Comparison of ENCODE assay signal across 8 mouse cellular contexts in the genomic region with DNA sequence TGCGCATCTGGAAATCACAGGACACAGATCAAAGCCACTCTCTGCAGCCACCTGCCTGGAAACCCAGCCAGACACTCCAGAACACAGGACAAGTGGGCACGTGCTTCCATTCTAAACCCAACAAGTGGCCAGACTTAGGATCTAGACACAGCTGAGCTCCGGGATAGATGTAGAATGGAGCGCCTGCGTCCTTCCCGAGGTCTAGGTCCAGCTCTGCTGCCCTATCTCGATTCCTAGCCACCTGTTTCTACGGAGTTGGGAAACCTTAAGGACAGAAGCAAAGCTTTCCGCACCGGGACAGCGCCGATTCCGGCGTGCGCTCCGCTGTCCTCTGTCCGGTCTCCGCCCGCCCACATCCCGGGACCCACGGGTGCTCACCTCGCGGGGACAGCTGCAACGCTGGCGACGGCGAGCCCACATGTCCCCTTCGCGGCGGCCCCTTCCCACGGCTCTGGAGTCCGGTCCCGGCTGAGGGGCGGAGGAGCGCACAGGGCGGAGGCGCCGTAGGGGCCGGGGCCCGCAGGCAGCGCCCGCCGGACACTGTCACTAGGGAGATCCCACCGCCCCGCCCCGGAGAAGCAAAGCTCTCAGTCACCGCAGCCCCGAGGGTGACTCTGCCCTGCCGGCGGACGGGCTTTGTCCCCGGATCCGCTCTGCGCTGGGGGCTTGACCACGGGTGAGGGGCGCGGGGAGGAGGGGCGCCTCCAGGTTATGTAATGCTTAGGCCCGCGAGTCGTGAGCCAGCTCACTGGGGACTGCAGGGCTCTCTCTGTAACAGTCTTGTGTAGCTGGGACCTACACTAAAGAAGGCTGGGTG. TPM values are rescaled to one million over a fixed set of nuclear protein-coding genes. Genes with fewer than 3 reads are reported as not detected.
A peak's percentile ranks its signal among the peaks of the same experiment; 100 is the strongest.
DNase-seq lines count a peak whose midpoint lies in the region; ATAC-seq and TF ChIP-seq lines count a peak whose summit lies in the region.

A gene (minus strand): TSS at position 602 of the 817 bp plus-strand sequence.

- peak within 1 kb of the TSS; percentile 100 for H3K4me2 ChIP-seq in hindbrain, postnatal 0 days (ENCODE audit: low read depth, low read length)
- H3K4me2 ChIP-seq in midbrain, embryonic 16.5 days (ENCODE audit: low read length), result peak within 1 kb of the TSS; percentile 99

- intact Hi-C loops in gastrocnemius, postnatal 14 days (cut with DNase I; ENCODE audit: low total_unique reads), result no loop called here

- no peak for TF ChIP-seq POLR2A in bone marrow macrophage, adult 2 months (IDR thresholded peaks at IDR 0.05; ENCODE audit: borderline replicate concordance, low read depth, low read length)
- TF ChIP-seq POLR2A in liver, adult 2 months (IDR thresholded peaks at IDR 0.05; ENCODE audit: extremely low read depth, insufficient read depth, low read length), result peak; percentile 46; the same call in 1 of the 2 replicates

- peak; percentile 37 for DNase-seq in gastrocnemius, postnatal 14 days
- DNase-seq in hindbrain, postnatal 0 days (ENCODE audit: low spot score), result peak; percentile 30
- DNase-seq in liver, adult 2 months (ENCODE audit: extremely low read depth, low read depth, low spot score), result peak; percentile 92
- peak; percentile 63 for DNase-seq in yolk sac, embryonic 10.5 days (ENCODE audit: low spot score)

- no peak for TF ChIP-seq CTCF in bone marrow macrophage, adult 2 months (IDR thresholded peaks at IDR 0.05; ENCODE audit: low read depth, low read length)
- no peak for TF ChIP-seq CTCF in hindbrain, postnatal 0 days (IDR thresholded peaks at IDR 0.05; ENCODE audit: low read depth)
- no peak for TF ChIP-seq CTCF in liver, adult 2 months (IDR thresholded peaks at IDR 0.05; ENCODE audit: low read depth, low read length)

- H3K27me3 ChIP-seq in erythroblast, embryonic 14.5 days (ENCODE audit: control insufficient read depth), result peaks cover 18% of the 10 kb centered on the region
- peaks cover 6% of the 10 kb centered on the region; the same call in 1 of the 2 replicates for H3K27me3 ChIP-seq in hindbrain, postnatal 0 days (ENCODE audit: insufficient read depth, low read length)
- no peaks in the 10 kb centered on the region for H3K27me3 ChIP-seq in liver, adult 2 months (ENCODE audit: control insufficient read depth, insufficient read depth, low read length)
- H3K27me3 ChIP-seq in midbrain, embryonic 16.5 days (ENCODE audit: control insufficient read depth, insufficient read depth, low read depth, low read length), result no peaks in the 10 kb centered on the region

- H3K27ac ChIP-seq in bone marrow macrophage, adult 2 months (ENCODE audit: insufficient read depth, low read depth, low read length), result no peak within 1 kb of the TSS
- H3K27ac ChIP-seq in hindbrain, postnatal 0 days, result peak within 1 kb of the TSS; percentile 48; the same call in 1 of the 2 replicates
- peak within 1 kb of the TSS; percentile 88 for H3K27ac ChIP-seq in liver, adult 2 months (replicated peaks; ENCODE audit: insufficient read depth, low read depth, low read length)
- H3K27ac ChIP-seq in midbrain, embryonic 16.5 days (ENCODE audit: low read length), result no peak within 1 kb of the TSS

- H3K4me1 ChIP-seq in erythroblast, embryonic 14.5 days (ENCODE audit: control insufficient read depth), result no peaks in the 10 kb centered on the region
- H3K4me1 ChIP-seq in bone marrow macrophage, adult 2 months (ENCODE audit: control insufficient read depth, insufficient read depth, low read length), result no peaks in the 10 kb centered on the region
- 0 out of 2 replicates have a peak, but pooled peaks cover 5% of the 10 kb centered on the region for H3K4me1 ChIP-seq in hindbrain, postnatal 0 days (ENCODE audit: insufficient read depth, low read length)
- peaks cover 9% of the 10 kb centered on the region; the same call in 1 of the 2 replicates for H3K4me1 ChIP-seq in liver, adult 2 months (ENCODE audit: control insufficient read depth, insufficient read depth, low read length)
- peaks cover 8% of the 10 kb centered on the region; the same call in 1 of the 2 replicates for H3K4me1 ChIP-seq in midbrain, embryonic 16.5 days (ENCODE audit: control insufficient read depth, insufficient read depth, low read length)

- peak within 1 kb of the TSS; percentile 45 for H3K9ac ChIP-seq in hindbrain, postnatal 0 days (replicated peaks; ENCODE audit: low read length)
- H3K9ac ChIP-seq in liver, adult 2 months (ENCODE audit: low read depth, low read length), result peak within 1 kb of the TSS; percentile 98
- peak within 1 kb of the TSS; percentile 68 for H3K9ac ChIP-seq in midbrain, embryonic 16.5 days (ENCODE audit: low read depth, low read length)

- H3K4me3 ChIP-seq in erythroblast, embryonic 14.5 days (replicated peaks), result peak within 1 kb of the TSS; percentile 54
- H3K4me3 ChIP-seq in bone marrow macrophage, adult 2 months (ENCODE audit: insufficient read depth, low read length), result peak within 1 kb of the TSS; percentile 69
- H3K4me3 ChIP-seq in hindbrain, postnatal 0 days (ENCODE audit: low read length), result peak within 1 kb of the TSS; percentile 65
- peak within 1 kb of the TSS; percentile 76 for H3K4me3 ChIP-seq in liver, adult 2 months (ENCODE audit: insufficient read depth, low read depth, low read length)
- peak within 1 kb of the TSS; percentile 67 for H3K4me3 ChIP-seq in midbrain, embryonic 16.5 days (ENCODE audit: low read depth, low read length)

- no peaks in the 10 kb centered on the region for H3K36me3 ChIP-seq in erythroblast, embryonic 14.5 days (ENCODE audit: control insufficient read depth)
- no peaks in the 10 kb centered on the region for H3K36me3 ChIP-seq in hindbrain, postnatal 0 days (ENCODE audit: insufficient read depth, low read length)
- H3K36me3 ChIP-seq in liver, adult 2 months (ENCODE audit: control insufficient read depth, insufficient read depth, low read length), result no peaks in the 10 kb centered on the region
- no peaks in the 10 kb centered on the region for H3K36me3 ChIP-seq in midbrain, embryonic 16.5 days (ENCODE audit: control insufficient read depth, insufficient read depth, low read length)

- ATAC-seq in erythroblast, adult 5-6 weeks (replicated peaks; ENCODE audit: low FRiP score, poor library complexity, severe bottlenecking), result no peak
- ATAC-seq in hindbrain, postnatal 0 days, result peak; percentile 80
- peak; percentile 85 for ATAC-seq in midbrain, embryonic 16.5 days

- no peaks in the 10 kb centered on the region for H3K9me3 ChIP-seq in erythroblast, embryonic 14.5 days (ENCODE audit: control insufficient read depth, low read length)
- H3K9me3 ChIP-seq in hindbrain, postnatal 0 days (ENCODE audit: low read length), result no peaks in the 10 kb centered on the region
- no peaks in the 10 kb centered on the region for H3K9me3 ChIP-seq in midbrain, embryonic 16.5 days (replicated peaks; ENCODE audit: control insufficient read depth, low read length, poor library complexity, severe bottlenecking)

- under 1% methylated on average over 61 of the region's 61 CpGs for WGBS in hindbrain, postnatal 0 days
- WGBS in liver, adult 2 months, result under 1% methylated on average over 61 of the region's 61 CpGs
- WGBS in midbrain, embryonic 16.5 days, result 1% methylated on average over 58 of the region's 61 CpGs

- H3K79me2 ChIP-seq in liver, adult 2 months (ENCODE audit: control insufficient read depth, insufficient read depth, low read length), result peaks cover 8% of the 10 kb centered on the region; the same call in 1 of the 2 replicates

RNA-seq across cellular contexts. Expression of the gene that starts here (rescaled TPM):
- polyA plus RNA-seq in erythroblast, embryonic 14.5 days (2012), result not detected in 2 replicates
- not detected in 2 replicates for total RNA-seq in erythroblast, adult 5-6 weeks (2015; ENCODE audit: low replicate concordance)
- total RNA-seq in erythroblast, adult 5-6 weeks (2017; ENCODE audit: low replicate concordance), result not detected in 2 replicates
- 0.27 TPM in 1 of 2 replicates, not detected in the other for polyA plus RNA-seq in bone marrow macrophage, adult 2 months (2012; ENCODE audit: insufficient read depth, insufficient read length, missing spikeins)
- 1 to 10 TPM; 1.5 to 1.8 TPM for total RNA-seq in gastrocnemius, postnatal 14 days (2021)
- total RNA-seq in hindbrain, postnatal 0 days (2014; rRNA removed), result 2.1 and 3.6 TPM in 2 replicates
- 2.1 and 3.0 TPM in 2 replicates for polyA plus RNA-seq in hindbrain, postnatal 0 days (2015; fragmentation: Nextera tagmentation; extraction: Ambion mirVana)
- total RNA-seq in liver, adult 2 months (2014; rRNA removed), result 65.6 and 85.9 TPM in 2 replicates
- polyA plus RNA-seq in liver, adult 2 months (2012; rRNA removed), result 18.6 and 23.1 TPM in 2 replicates
- polyA plus RNA-seq in midbrain, embryonic 16.5 days (2015; fragmentation: Nextera tagmentation; extraction: Ambion mirVana), result 2.8 and 3.0 TPM in 2 replicates

Comparison
In these comparisons a context has a peak if more than half of its experiments do, and no peak if none do; other contexts are left out.
1. RNA of the gene that starts here (total RNA-seq): 65.6 to 85.9 TPM in liver, adult 2 months; 2.1 to 3.6 TPM in hindbrain, postnatal 0 days, 1.5 to 1.8 TPM in gastrocnemius, postnatal 14 days and not detected in erythroblast, adult 5-6 weeks; every median in the first group is over 10 times any median in the second.
2. H3K27ac ChIP-seq: peak in hindbrain, postnatal 0 days (single experiment) and liver, adult 2 months (single experiment); none in bone marrow macrophage, adult 2 months (single experiment) and midbrain, embryonic 16.5 days (single experiment).
3. DNase-seq: peak in every context shown above with its lines; median percentile 92 in liver, adult 2 months; 63 in yolk sac, embryonic 10.5 days; 37 in gastrocnemius, postnatal 14 days; 30 in hindbrain, postnatal 0 days.
4. H3K9ac ChIP-seq: peak in every context shown above with its lines; median percentile 98 in liver, adult 2 months; 68 in midbrain, embryonic 16.5 days; 45 in hindbrain, postnatal 0 days.
5. Peak in every context shown above with its lines, with median percentiles within 50 percentile points of each other: H3K4me3 ChIP-seq.